Mouse (Mus musculus) kidney, adult 2 months (tissue): ENCODE measurements at regions not wholly inside any gene's neighbourhood (a gene's known extent, or its start where the extent isn't known, plus 50 kb on each side); places are given as distances from the start of the nearest gene placed in this dataset.

Experiments used
- CTCF ChIP-seq: fragments of 200-500 bp; conservative IDR thresholded peaks from 2 replicates; pipeline ENCODE4 v1.5.1; 2011; ENCODE audit warnings: low read depth, mild to moderate bottlenecking, control low read depth, low read length, moderate library complexity, mixed read lengths; ENCODE audit not compliant: insufficient read depth, insufficient read length
- POLR2A ChIP-seq: fragments of 200-500 bp; IDR thresholded peaks from one replicate; pipeline ENCODE4 v1.6.1; 2011; ENCODE audit warnings: low read depth, low read length, control low read depth

- no peak for TF ChIP-seq POLR2A
- TF ChIP-seq CTCF, result no peak
Measured at GRCm38 (mm10) chr1:41605748-41606131, 800.3 kb downstream of the Tmem182 start.
